Mouse (Mus musculus): ENCODE results near the gene Sgce. TPM values are rescaled to one million over a fixed set of nuclear protein-coding genes. Genes with fewer than 3 reads are reported as not detected.
A peak's percentile ranks its signal among the peaks of the same experiment; 100 is the strongest.
"Not testable (repeated sequence)": the region's sequence is repeated elsewhere in the genome, so short reads cannot be mapped to it uniquely, and the experiment has no call there.

Gene Sgce
- polyA plus RNA-seq (2015; fragmentation: Nextera tagmentation; extraction: Ambion mirVana) = 51.3 and 56.4 TPM in 2 replicates

DNA sequence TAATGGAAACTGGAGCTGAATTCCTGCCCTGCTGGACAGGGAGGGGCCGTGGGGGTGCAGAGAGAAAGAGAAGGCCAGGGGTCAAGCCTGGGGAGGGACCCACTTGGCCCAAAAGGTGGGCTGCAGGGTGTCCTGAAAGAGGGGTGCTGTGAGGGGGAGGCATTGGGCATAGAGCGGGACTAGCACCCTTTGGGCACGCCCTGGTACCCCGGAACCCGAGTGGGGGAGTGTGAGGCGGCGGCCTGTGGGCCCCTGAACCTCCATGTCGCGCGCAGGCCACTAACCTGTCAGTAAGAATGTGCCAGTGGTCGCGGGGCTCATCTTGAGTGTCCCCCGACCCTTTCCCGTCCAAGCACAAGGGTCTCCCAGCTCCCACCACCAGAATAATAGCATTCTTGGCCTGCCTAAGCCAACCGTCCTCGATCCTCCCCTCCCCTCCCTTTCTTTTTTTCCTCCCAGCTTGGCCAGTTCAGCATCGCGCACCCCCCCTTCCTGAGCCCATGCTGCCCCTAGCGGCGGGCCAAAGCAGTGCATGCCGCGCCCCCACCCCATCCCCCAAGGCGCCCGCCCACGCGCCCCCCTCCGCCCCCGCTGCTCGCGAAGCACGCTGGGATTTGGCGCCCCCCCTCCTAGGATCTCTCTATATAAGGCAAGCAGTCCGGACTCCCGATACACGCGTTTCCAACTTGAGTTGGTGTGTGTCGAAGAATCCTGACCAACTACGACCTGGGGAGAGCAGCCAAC lies at the start of gene Sgce, which contains the start of gene Peg10:
Gene Sgce (minus strand): TSS at position 512 of the 744 bp plus-strand sequence.
Gene Peg10 (plus strand): TSS at position 611 of the 744 bp plus-strand sequence.
- 52% methylated on average over 38 of the region's 38 CpGs for WGBS

DNA sequence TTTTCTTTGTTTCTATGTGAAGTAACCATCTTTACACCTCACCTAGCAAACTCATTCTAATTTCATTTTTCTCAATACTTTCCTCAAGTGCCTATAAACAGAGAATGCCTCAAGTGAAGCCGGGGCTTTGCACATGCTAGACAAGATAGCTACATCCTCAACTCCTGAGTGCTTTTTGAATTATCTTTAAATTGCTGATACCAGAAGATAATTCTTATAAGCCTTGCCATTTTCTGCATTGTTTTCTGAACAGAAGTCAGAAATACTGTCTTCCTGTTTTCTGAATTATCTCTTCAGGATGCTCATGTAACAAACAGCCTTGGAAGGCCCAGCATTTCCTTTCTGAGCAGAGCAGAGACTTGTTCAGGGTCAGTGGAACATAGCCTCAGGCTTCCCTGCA lies 49.3 kb upstream of the Sgce start:
- WGBS = 100% methylated on average over 1 of the region's 1 CpGs
- no peak for ATAC-seq
- no peaks in the 10 kb centered on the region for H3K36me3 ChIP-seq (ENCODE audit: poor library complexity, severe bottlenecking)

More for the DNA sequence above, at the start of gene Sgce, which contains the start of gene Peg10:
- no peaks in the 10 kb centered on the region for H3K27me3 ChIP-seq
- no peaks in the 10 kb centered on the region for H3K36me3 ChIP-seq (ENCODE audit: poor library complexity, severe bottlenecking)
- H3K9ac ChIP-seq = peak within 1 kb of the TSS; percentile 80
- H3K9me3 ChIP-seq (replicated peaks) = peaks cover 20% of the 10 kb centered on the region
- ATAC-seq = peak; percentile 68
- peak within 1 kb of the TSS; percentile 66 for H3K4me2 ChIP-seq
- H3K4me1 ChIP-seq = peaks cover 10% of the 10 kb centered on the region
- peak within 1 kb of the TSS; percentile 48 for H3K4me3 ChIP-seq
- H3K27ac ChIP-seq = peak within 1 kb of the TSS; percentile 80

DNA sequence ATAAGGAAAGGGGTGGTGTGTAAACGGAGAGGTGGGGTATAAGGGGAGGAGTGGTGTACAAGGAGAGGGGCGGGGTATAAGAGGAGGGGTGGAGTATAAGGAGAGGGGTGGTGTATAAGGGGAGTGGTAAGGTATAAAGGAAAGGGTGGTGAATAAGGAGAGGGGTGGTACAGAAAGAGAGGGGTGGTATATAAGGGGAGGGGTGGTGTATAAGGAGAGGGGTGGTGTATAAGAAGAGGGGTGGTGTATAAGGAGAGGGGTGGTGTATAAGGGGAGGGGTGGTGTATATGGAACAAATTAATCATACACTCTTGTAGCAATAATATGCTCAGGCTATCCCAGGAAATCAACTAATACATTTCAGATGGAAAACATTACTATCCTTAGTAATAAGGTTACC lies 15.2 kb upstream of the Sgce start:
- no peaks in the 10 kb centered on the region for H3K27me3 ChIP-seq
- peak; percentile 97 for ATAC-seq
- WGBS = 42% methylated on average over 2 of the region's 2 CpGs
- H3K9me3 ChIP-seq (replicated peaks) = no peaks in the 10 kb centered on the region
- H3K36me3 ChIP-seq (ENCODE audit: poor library complexity, severe bottlenecking) = no peaks in the 10 kb centered on the region
- no peak overlapping the region for H3K4me2 ChIP-seq
- no peak overlapping the region for H3K27ac ChIP-seq
- H3K9ac ChIP-seq = no peak overlapping the region
- no peaks in the 10 kb centered on the region for H3K4me1 ChIP-seq
- no peak overlapping the region for H3K4me3 ChIP-seq

More for the DNA sequence above, 49.3 kb upstream of the Sgce start:
- Histone ChIP-seq H3K4me1 (no peaks in the 10 kb centered on the region), H3K9me3 (replicated peaks) (no peaks in the 10 kb centered on the region), H3K9ac (no peak overlapping the region), H3K27ac (no peak overlapping the region), H3K4me3 (no peak overlapping the region), H3K27me3 (no peaks in the 10 kb centered on the region), H3K4me2 (no peak overlapping the region)

DNA sequence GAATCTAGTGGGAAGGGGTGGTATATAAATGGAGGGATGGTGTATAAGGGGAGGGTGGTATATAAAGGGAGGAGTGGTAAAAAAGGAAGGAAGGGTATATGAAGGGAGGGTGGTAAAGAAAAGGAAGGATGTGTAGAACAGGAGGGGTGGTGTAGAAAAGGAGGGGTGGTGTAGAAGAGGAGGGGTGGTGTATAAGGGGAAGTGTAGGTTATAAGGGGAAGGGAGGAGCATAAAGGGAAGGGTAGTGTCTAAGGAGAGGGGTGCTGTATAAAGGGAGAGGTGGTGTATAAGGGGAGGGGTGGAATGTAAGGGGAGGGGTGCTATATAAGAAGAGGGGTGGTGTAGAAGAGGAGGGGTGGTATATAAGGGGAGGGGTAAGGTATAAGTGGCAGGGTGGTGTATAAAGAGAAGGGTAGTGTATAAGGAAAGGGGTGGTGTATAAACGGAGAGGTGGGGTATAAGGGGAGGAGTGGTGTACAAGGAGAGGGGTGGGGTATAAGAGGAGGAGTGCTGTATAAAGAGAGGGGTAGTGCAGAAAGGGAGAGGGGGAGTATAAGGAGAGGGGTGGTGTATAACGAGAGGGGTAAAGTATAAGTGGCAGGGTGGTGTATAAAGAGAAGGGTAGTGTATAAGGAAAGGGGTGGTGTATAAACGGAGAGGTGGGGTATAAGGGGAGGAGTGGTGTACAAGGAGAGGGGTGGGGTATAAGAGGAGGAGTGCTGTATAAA lies 14.6 kb upstream of the Sgce start:
- not testable (repeated sequence) for H3K27ac ChIP-seq; H3K4me1 ChIP-seq; H3K9ac ChIP-seq; H3K36me3 ChIP-seq (ENCODE audit: poor library complexity, severe bottlenecking); H3K4me3 ChIP-seq; H3K27me3 ChIP-seq; H3K4me2 ChIP-seq; ATAC-seq; H3K9me3 ChIP-seq (replicated peaks)
- WGBS = 43% methylated on average over 3 of the region's 3 CpGs

DNA sequence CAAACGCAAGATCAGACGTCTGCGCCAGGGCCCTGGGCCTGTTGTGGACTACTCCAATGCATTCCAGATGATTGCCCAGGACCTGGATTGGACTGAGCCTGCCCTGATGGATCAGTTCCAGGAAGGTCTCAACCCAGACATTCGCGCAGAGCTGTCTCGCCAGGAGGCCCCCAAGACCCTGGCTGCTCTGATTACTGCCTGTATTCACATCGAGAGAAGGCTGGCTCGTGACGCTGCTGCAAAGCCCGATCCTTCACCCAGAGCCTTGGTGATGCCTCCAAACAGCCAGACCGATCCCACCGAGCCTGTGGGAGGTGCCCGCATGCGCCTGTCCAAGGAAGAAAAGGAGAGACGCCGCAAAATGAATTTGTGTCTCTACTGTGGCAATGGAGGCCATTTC lies 7.9 kb upstream of the Sgce start:
- no peak overlapping the region for H3K9ac ChIP-seq
- ATAC-seq = no peak
- 98% methylated on average over 16 of the region's 16 CpGs for WGBS
- H3K27ac ChIP-seq = no peak overlapping the region
- H3K9me3 ChIP-seq (replicated peaks) = peaks cover 22% of the 10 kb centered on the region
- no peak overlapping the region for H3K4me3 ChIP-seq
- H3K4me2 ChIP-seq = no peak overlapping the region
- no peaks in the 10 kb centered on the region for H3K4me1 ChIP-seq
- no peaks in the 10 kb centered on the region for H3K27me3 ChIP-seq
- H3K36me3 ChIP-seq (ENCODE audit: poor library complexity, severe bottlenecking) = peaks cover 29% of the 10 kb centered on the region

DNA sequence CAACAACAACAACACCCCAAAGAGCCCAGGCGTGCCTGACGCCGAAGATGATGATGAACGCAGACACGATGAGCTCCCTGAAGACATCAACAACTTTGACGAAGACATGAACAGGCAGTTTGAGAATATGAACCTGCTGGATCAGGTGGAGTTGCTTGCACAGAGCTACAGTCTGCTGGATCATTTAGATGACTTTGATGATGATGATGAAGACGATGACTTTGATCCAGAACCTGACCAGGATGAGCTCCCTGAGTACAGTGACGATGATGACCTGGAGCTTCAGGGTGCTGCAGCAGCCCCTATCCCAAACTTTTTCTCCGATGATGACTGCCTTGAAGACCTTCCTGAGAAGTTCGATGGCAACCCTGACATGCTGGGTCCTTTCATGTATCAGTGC lies 7.3 kb upstream of the Sgce start:
- WGBS = 94% methylated on average over 10 of the region's 10 CpGs

DNA sequence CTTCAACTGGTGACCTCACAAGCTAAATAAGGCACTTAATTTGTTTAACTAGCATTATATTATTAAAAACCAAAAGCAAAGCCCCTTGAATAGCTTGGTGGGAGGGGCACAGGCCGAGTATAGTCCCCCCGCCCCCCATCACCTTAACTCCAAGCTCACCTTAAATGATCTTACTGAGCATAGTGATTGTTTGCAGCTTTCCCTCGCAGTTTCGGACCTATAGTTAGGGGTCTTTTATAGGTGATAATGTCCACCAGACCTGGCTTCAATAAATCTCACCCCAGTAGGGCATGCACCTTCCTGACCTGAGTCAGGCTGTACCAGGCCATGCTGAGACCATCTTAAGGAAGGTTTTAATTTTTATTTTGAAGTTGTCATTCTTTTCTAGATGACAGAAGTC lies 4.3 kb upstream of the Sgce start:
- H3K27ac ChIP-seq = no peak overlapping the region
- peaks cover 38% of the 10 kb centered on the region for H3K9me3 ChIP-seq (replicated peaks)
- no peak overlapping the region for H3K4me3 ChIP-seq
- no peak overlapping the region for H3K4me2 ChIP-seq
- peaks cover 24% of the 10 kb centered on the region for H3K36me3 ChIP-seq (ENCODE audit: poor library complexity, severe bottlenecking)
- H3K4me1 ChIP-seq = no peaks in the 10 kb centered on the region
- no peak for ATAC-seq
- H3K27me3 ChIP-seq = no peaks in the 10 kb centered on the region
- 80% methylated on average over 4 of the region's 4 CpGs for WGBS
- no peak overlapping the region for H3K9ac ChIP-seq

More for the DNA sequence above, 7.3 kb upstream of the Sgce start:
- H3K4me2 ChIP-seq = no peak overlapping the region
- peaks cover 22% of the 10 kb centered on the region for H3K9me3 ChIP-seq (replicated peaks)
- no peak overlapping the region for H3K4me3 ChIP-seq
- H3K36me3 ChIP-seq (ENCODE audit: poor library complexity, severe bottlenecking) = peaks cover 29% of the 10 kb centered on the region
- H3K27ac ChIP-seq = no peak overlapping the region
- H3K9ac ChIP-seq = no peak overlapping the region
- no peaks in the 10 kb centered on the region for H3K4me1 ChIP-seq
- H3K27me3 ChIP-seq = no peaks in the 10 kb centered on the region
- ATAC-seq = no peak

DNA sequence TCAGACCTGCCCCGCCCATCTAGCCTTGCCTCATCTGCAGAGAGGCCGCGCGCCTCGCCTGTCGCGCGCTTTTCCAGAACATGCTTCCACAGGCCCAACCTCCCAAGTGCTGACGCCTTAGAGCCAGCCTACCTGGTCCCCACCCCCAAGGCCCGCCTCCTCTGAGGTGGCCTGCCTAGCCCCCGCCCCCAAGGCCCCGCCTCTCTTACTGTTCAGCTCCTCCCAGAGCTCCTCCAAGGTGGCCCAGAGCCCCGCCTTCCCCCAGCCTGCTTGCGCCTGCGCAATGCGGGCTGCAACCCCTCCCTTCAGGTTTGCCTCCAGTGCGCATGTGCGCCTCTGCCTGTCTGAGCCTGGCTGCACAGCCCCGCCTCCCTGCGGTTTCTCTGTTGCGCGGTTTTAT lies 2.1 kb upstream of the Sgce start:
- H3K36me3 ChIP-seq (ENCODE audit: poor library complexity, severe bottlenecking) = 0 out of 2 replicates have a peak, but pooled peaks cover 2% of the 10 kb centered on the region
- WGBS = 46% methylated on average over 22 of the region's 22 CpGs
- no peaks in the 10 kb centered on the region for H3K27me3 ChIP-seq
- no peaks in the 10 kb centered on the region for H3K4me1 ChIP-seq
- H3K9ac ChIP-seq = no peak overlapping the region
- ATAC-seq = peak; percentile 92
- no peak overlapping the region for H3K27ac ChIP-seq
- peak overlapping the region; percentile 66 for H3K4me2 ChIP-seq
- H3K4me3 ChIP-seq = peak overlapping the region; percentile 48
- peaks cover 20% of the 10 kb centered on the region for H3K9me3 ChIP-seq (replicated peaks)

DNA sequence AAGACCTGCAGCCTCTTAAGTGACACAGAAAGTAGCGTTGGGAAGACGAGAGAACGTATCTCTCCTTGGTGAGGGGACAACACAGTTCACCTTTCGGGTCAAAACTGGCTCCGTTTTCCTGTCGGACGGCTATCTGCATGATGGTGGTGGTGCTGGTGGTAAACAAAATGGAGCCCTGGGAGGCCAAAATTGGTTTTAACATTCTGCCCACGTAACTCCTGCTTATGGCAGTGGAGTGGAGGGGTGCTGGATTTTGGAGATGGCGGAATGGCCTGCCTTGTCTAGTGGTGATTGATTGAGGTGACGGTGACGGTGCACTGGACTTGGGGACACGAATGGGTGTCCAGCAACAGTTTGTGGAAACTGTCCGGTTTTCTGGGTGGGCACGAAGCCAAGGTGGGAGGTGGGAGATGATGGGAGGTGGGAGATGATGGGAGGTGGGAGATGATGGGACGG lies 1.5 kb upstream of the Sgce start:
- Histone ChIP-seq H3K27me3 (no peaks in the 10 kb centered on the region), H3K36me3 (ENCODE audit: poor library complexity, severe bottlenecking) (no peaks in the 10 kb centered on the region), H3K9me3 (replicated peaks) (peaks cover 20% of the 10 kb centered on the region), H3K27ac (peak overlapping the region; percentile 37), H3K4me1 (no peaks in the 10 kb centered on the region), H3K4me2 (peak overlapping the region; percentile 66), H3K9ac (no peak overlapping the region; the same call in 1 of the 2 replicates), H3K4me3 (peak overlapping the region; percentile 48)
- ATAC-seq = peak; percentile 17
- WGBS = 47% methylated on average over 15 of the region's 15 CpGs

DNA sequence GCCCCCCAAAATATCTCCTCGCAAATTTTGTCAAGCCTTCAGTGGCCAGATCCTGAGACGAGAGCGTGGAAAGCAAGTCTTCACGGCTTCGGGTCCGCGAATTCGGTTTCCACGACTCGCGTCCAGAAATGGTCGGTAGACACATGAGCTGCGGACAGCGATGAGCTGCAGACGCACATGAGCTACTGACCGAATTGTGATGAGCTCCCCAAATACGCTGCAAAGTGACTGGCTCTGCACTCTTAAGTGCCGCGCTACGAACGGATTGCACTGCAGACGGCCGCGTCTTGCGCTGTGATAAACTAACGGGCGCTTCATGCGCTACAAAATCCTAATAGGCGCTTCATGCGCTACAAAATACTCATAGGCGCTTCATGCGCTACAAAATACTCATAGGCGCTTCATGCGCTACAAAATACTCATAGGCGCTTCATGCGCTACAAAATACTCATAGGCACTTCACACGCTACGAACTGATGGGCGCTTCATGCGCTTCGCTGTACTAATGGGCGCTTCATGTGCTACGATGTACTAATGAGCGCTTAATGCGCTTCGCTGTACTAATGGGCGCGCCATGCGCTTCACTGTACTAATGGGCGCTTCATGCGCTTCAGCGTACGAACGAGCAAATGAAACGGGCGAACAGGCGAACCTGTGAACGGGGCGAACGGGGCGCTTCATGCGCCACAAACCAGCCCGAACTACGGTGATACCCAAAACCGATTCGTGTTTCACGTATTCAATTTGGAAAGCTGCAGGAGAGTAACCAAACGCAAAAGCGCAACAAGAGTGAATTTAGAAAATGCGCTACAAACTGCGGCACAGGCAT lies 884 bp upstream of the Sgce start:
- Histone ChIP-seq H3K36me3 (ENCODE audit: poor library complexity, severe bottlenecking) (no peaks in the 10 kb centered on the region), H3K9me3 (replicated peaks) (peaks cover 20% of the 10 kb centered on the region), H3K9ac (peak overlapping the region; percentile 52), H3K4me2 (peak overlapping the region; percentile 66), H3K4me3 (peak overlapping the region; percentile 48), H3K4me1 (peaks cover under 1% of the 10 kb centered on the region; the same call in 1 of the 2 replicates), H3K27me3 (no peaks in the 10 kb centered on the region), H3K27ac (peak overlapping the region; percentile 37)
- ATAC-seq = peak; percentile 58
- 50% methylated on average over 71 of the region's 71 CpGs for WGBS

DNA sequence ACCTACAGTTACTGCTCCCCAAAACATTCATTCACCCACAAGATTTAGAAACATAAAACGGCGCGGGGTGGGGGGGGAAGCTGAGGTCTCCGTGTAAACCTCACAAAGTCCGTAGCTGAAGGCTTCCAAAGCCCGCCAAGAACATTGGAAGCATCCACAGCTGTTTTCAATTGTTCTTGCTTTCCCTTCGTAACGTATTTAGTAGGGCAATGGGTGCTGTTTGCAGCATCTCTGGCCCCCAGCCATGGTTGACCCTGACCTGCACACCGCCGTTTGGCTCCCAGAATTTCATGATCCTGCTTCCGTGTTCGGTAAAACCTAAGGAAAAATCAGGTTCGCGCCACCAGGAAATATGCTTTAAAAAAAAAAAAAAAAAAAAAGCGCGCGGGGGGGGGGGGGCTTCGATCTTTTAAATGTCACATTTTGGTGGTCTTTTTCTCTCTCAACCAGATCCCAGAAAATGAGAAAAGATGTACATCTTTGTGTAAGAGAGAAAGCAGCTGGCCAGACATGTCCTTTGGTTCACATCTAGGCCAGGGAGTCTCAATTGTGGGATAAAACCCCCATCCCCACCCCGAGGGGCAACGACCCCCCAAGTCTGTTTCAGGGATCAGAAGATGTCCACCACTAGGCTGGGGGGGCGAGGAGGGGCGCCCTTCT lies 841 bp downstream of the Sgce start:
- peak overlapping the region; percentile 80 for H3K9ac ChIP-seq
- H3K4me3 ChIP-seq = peak overlapping the region; percentile 48
- peaks cover 20% of the 10 kb centered on the region for H3K9me3 ChIP-seq (replicated peaks)
- no peaks in the 10 kb centered on the region for H3K27me3 ChIP-seq
- H3K4me2 ChIP-seq = peak overlapping the region; percentile 66
- peaks cover 17% of the 10 kb centered on the region for H3K4me1 ChIP-seq
- no peaks in the 10 kb centered on the region for H3K36me3 ChIP-seq (ENCODE audit: poor library complexity, severe bottlenecking)
- no peak for ATAC-seq
- peak overlapping the region; percentile 80 for H3K27ac ChIP-seq
- WGBS = 49% methylated on average over 22 of the region's 22 CpGs

Data from forebrain, embryonic 13.5 days (tissue).